Mouse (Mus musculus): Measurements from ENCODE around the gene Zfp341. TPM values are rescaled to one million over a fixed set of nuclear protein-coding genes. Genes with fewer than 3 reads are reported as not detected.

Gene Zfp341
- polyA plus RNA-seq, 1 experiment = 4.7 TPM

- 85% methylated on average over 4 of the region's 4 CpGs for WGBS
- no peaks in the 10 kb centered on the region for H3K27me3 ChIP-seq (ENCODE audit: control insufficient read depth, insufficient read depth, low read length)
- no peak for TF ChIP-seq POLR2A (IDR thresholded peaks at IDR 0.05; ENCODE audit: low read depth, low read length)
- no peak for TF ChIP-seq CTCF (IDR thresholded peaks at IDR 0.05; ENCODE audit: extremely low read depth, insufficient read length, insufficient replicate concordance, low read depth, low read length)
Measured at GRCm38 (mm10) chr2:154670741-154671140, 57.6 kb downstream of the Zfp341 start.

GRCm38 (mm10) chr2:154674008-154674407 is 60.9 kb downstream of the Zfp341 start:
- WGBS = 84% methylated on average over 4 of the region's 4 CpGs
- Histone ChIP-seq H3K27me3 (ENCODE audit: control insufficient read depth, insufficient read depth, low read length) (no peaks in the 10 kb centered on the region), H3K4me3 (ENCODE audit: low read depth, low read length) (no peak overlapping the region), H3K4me1 (ENCODE audit: control insufficient read depth, insufficient read depth, insufficient read length, low read length) (no peaks in the 10 kb centered on the region), H3K27ac (ENCODE audit: insufficient read depth, low read depth, low read length) (no peak overlapping the region), H3K36me3 (ENCODE audit: control insufficient read depth, insufficient read depth, low read length) (peaks cover 18% of the 10 kb centered on the region)
- no peak for TF ChIP-seq CTCF (IDR thresholded peaks at IDR 0.05; ENCODE audit: extremely low read depth, insufficient read length, insufficient replicate concordance, low read depth, low read length)

More at GRCm38 (mm10) chr2:154670741-154671140, 57.6 kb downstream of the Zfp341 start:
- H3K4me1 ChIP-seq (ENCODE audit: control insufficient read depth, insufficient read depth, insufficient read length, low read length) = no peaks in the 10 kb centered on the region
- no peak overlapping the region for H3K27ac ChIP-seq (ENCODE audit: insufficient read depth, low read depth, low read length)
- peaks cover 18% of the 10 kb centered on the region for H3K36me3 ChIP-seq (ENCODE audit: control insufficient read depth, insufficient read depth, low read length)
- H3K4me3 ChIP-seq (ENCODE audit: low read depth, low read length) = no peak overlapping the region

- H3K4me1 ChIP-seq (ENCODE audit: control insufficient read depth, insufficient read depth, insufficient read length, low read length) = no peaks in the 10 kb centered on the region
- TF ChIP-seq CTCF (IDR thresholded peaks at IDR 0.05; ENCODE audit: extremely low read depth, insufficient read length, insufficient replicate concordance, low read depth, low read length) (no peak), POLR2A (IDR thresholded peaks at IDR 0.05; ENCODE audit: low read depth, low read length) (no peak)
- H3K4me3 ChIP-seq (ENCODE audit: low read depth, low read length) = no peak overlapping the region
- H3K27me3 ChIP-seq (ENCODE audit: control insufficient read depth, insufficient read depth, low read length) = no peaks in the 10 kb centered on the region
- peak overlapping the region; percentile 59; the same call in 1 of the 2 replicates for H3K27ac ChIP-seq (ENCODE audit: insufficient read depth, low read depth, low read length)
- WGBS = 64% methylated on average over 19 of the region's 19 CpGs
- H3K36me3 ChIP-seq (ENCODE audit: control insufficient read depth, insufficient read depth, low read length) = peaks cover 14% of the 10 kb centered on the region
Measured at GRCm38 (mm10) chr2:154676653-154677609, 63.8 kb downstream of the Zfp341 start.

GRCm38 (mm10) chr2:154677651-154678139 is 64.6 kb downstream of the Zfp341 start:
- Histone ChIP-seq H3K27ac (ENCODE audit: insufficient read depth, low read depth, low read length) (peak overlapping the region; percentile 59), H3K4me3 (ENCODE audit: low read depth, low read length) (peak overlapping the region; percentile 10; the same call in 1 of the 2 replicates), H3K27me3 (ENCODE audit: control insufficient read depth, insufficient read depth, low read length) (no peaks in the 10 kb centered on the region), H3K4me1 (ENCODE audit: control insufficient read depth, insufficient read depth, insufficient read length, low read length) (no peaks in the 10 kb centered on the region), H3K36me3 (ENCODE audit: control insufficient read depth, insufficient read depth, low read length) (peaks cover 12% of the 10 kb centered on the region)
- no peak for TF ChIP-seq POLR2A (IDR thresholded peaks at IDR 0.05; ENCODE audit: low read depth, low read length)
- TF ChIP-seq CTCF (IDR thresholded peaks at IDR 0.05; ENCODE audit: extremely low read depth, insufficient read length, insufficient replicate concordance, low read depth, low read length) = no peak
- 64% methylated on average over 10 of the region's 10 CpGs for WGBS

- no peak overlapping the region for H3K27ac ChIP-seq (ENCODE audit: insufficient read depth, low read depth, low read length)
- 63% methylated on average over 3 of the region's 3 CpGs for WGBS
- H3K4me3 ChIP-seq (ENCODE audit: low read depth, low read length) = no peak overlapping the region
- peaks cover 9% of the 10 kb centered on the region; the same call in 1 of the 2 replicates for H3K36me3 ChIP-seq (ENCODE audit: control insufficient read depth, insufficient read depth, low read length)
- TF ChIP-seq CTCF (IDR thresholded peaks at IDR 0.05; ENCODE audit: extremely low read depth, insufficient read length, insufficient replicate concordance, low read depth, low read length) (no peak), POLR2A (IDR thresholded peaks at IDR 0.05; ENCODE audit: low read depth, low read length) (no peak)
- no peaks in the 10 kb centered on the region for H3K4me1 ChIP-seq (ENCODE audit: control insufficient read depth, insufficient read depth, insufficient read length, low read length)
- H3K27me3 ChIP-seq (ENCODE audit: control insufficient read depth, insufficient read depth, low read length) = no peaks in the 10 kb centered on the region
Measured at GRCm38 (mm10) chr2:154678995-154679394, 65.9 kb downstream of the Zfp341 start.

- Histone ChIP-seq H3K27ac (ENCODE audit: insufficient read depth, low read depth, low read length) (no peak overlapping the region), H3K4me1 (ENCODE audit: control insufficient read depth, insufficient read depth, insufficient read length, low read length) (no peaks in the 10 kb centered on the region), H3K4me3 (ENCODE audit: low read depth, low read length) (no peak overlapping the region), H3K36me3 (ENCODE audit: control insufficient read depth, insufficient read depth, low read length) (peaks cover 7% of the 10 kb centered on the region; the same call in 1 of the 2 replicates), H3K27me3 (ENCODE audit: control insufficient read depth, insufficient read depth, low read length) (no peaks in the 10 kb centered on the region)
- 83% methylated on average over 2 of the region's 2 CpGs for WGBS
- TF ChIP-seq CTCF (IDR thresholded peaks at IDR 0.05; ENCODE audit: extremely low read depth, insufficient read length, insufficient replicate concordance, low read depth, low read length) (no peak), POLR2A (IDR thresholded peaks at IDR 0.05; ENCODE audit: low read depth, low read length) (no peak)
Measured at GRCm38 (mm10) chr2:154680337-154680736, 67.2 kb downstream of the Zfp341 start.

GRCm38 (mm10) chr2:154680941-154681340 is 67.8 kb downstream of the Zfp341 start:
- Histone ChIP-seq H3K4me1 (ENCODE audit: control insufficient read depth, insufficient read depth, insufficient read length, low read length) (no peaks in the 10 kb centered on the region), H3K27ac (ENCODE audit: insufficient read depth, low read depth, low read length) (no peak overlapping the region), H3K27me3 (ENCODE audit: control insufficient read depth, insufficient read depth, low read length) (no peaks in the 10 kb centered on the region), H3K36me3 (ENCODE audit: control insufficient read depth, insufficient read depth, low read length) (peaks cover 4% of the 10 kb centered on the region; the same call in 1 of the 2 replicates), H3K4me3 (ENCODE audit: low read depth, low read length) (no peak overlapping the region)
- TF ChIP-seq CTCF (IDR thresholded peaks at IDR 0.05; ENCODE audit: extremely low read depth, insufficient read length, insufficient replicate concordance, low read depth, low read length) (no peak), POLR2A (IDR thresholded peaks at IDR 0.05; ENCODE audit: low read depth, low read length) (no peak)
- WGBS = 90% methylated on average over 6 of the region's 6 CpGs
